Mouse (Mus musculus) spleen, embryonic (tissue): ENCODE results near the gene Fam193a.

Experiments
- CTCF ChIA-PET: fragments of 350-600 bp; sonication (Branson Sonifier 250); formaldehyde crosslinking; loops from one replicate; lab custom pipeline; 2022; lab: Charles Lee

Gene Fam193a

DNA sequence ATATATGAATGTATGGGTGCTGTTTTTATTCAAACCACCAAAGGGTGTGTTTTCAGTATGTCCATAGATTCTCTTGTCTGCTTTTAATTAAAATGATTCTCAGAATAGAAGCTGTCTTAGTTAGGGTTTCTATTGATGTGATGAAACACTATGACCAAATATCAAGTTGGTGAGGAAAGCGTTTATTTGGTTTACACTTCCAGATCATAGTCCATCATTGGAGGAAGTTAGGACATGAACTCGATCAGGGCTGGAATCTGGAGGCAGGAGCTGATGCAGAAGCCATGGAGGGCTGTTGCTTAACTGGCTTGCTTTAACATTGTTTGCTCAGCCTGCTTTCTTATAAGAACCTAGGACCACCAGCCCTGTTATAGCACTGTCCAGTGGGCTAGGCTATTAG lies 12.0 kb downstream of the Fam193a start:
- CTCF ChIA-PET: interaction anchor here (0.6 kb wide), 1 partner anchor 22 kb away, joined by 11 read pairs; no protein-coding TSS in a partner anchor

DNA sequence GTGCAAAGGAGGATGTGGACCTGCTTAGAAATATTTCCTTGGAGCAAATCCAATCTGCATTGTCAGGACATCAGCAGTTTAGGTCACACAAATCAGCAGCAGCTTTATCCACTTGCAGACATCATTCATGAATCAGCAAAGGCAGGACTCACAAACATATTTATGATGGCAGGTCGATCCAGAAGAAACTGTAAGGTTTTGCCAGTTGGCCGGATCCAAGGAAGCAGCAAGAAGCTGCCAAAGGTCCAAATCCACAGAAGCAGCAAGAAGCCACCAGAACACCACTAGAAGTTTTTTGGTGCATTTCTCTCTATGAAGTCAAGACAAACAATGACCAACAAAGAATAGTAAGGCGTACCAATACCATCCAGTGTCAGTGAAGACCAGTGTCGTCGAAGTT lies 15.9 kb downstream of the Fam193a start:
- CTCF ChIA-PET: interaction anchor here (0.7 kb wide), 1 partner anchor 46 kb away, joined by 4 read pairs; no protein-coding TSS in a partner anchor

DNA sequence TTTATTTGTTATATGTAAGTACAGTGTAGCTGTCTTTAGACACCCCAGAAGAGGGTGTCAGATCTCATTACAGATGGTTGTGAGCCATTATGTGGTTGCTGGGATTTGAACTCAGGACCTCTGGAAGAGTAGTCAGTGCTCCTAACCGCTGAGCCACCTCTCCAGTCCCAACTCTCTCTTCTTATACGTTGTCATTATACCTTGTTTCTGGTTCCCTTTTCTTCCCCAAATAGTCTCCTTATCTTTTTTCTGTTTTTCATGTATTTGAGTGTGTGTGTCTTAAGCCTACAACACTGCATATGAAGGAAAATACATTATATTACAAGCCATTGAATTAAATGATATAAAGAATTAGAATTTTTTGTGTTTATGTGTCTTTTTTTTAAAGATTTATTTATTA lies 17.0 kb downstream of the Fam193a start:
- CTCF ChIA-PET: no interaction called here

DNA sequence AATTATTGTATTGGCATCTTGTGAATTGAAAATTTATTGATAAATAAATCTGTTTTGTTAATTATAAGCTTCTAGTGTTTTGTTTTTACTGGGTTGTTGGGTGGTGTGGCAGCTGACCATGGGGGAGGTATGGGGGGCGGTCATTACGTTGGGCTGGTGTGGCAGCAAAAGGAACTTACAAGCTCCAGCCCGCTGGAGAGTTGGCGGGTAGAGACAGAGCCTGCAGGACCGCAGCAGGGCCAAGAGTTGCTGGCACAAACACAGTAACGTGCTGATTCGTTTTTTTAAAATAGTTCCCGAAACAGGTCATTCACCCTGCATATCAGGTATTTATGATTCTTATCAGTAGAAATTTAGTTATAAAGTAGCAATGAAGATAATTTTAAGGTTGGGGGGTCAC lies 23.5 kb downstream of the Fam193a start:
- CTCF ChIA-PET: no interaction called here

DNA sequence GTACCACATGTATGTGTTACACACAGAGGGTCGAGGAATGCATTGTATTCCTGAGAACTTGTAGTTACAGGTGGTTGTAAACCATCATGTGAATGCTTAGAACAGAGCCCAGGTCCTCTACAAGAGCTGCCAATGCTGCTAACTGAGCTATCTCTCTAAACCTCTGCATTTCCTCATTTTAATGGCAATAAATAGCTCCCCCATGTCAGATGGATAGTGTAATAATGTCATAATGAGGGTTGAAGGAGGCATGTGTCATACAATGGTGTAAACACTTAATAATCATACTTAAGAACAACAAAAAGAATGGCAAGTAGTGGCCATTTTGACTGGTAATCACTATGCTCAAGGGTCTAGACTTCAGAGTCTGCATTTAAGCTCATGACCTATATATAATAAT lies 25.6 kb downstream of the Fam193a start:
- CTCF ChIA-PET: interaction anchor here (0.6 kb wide), 1 partner anchor 567 kb away, joined by 3 read pairs; no protein-coding TSS in a partner anchor

DNA sequence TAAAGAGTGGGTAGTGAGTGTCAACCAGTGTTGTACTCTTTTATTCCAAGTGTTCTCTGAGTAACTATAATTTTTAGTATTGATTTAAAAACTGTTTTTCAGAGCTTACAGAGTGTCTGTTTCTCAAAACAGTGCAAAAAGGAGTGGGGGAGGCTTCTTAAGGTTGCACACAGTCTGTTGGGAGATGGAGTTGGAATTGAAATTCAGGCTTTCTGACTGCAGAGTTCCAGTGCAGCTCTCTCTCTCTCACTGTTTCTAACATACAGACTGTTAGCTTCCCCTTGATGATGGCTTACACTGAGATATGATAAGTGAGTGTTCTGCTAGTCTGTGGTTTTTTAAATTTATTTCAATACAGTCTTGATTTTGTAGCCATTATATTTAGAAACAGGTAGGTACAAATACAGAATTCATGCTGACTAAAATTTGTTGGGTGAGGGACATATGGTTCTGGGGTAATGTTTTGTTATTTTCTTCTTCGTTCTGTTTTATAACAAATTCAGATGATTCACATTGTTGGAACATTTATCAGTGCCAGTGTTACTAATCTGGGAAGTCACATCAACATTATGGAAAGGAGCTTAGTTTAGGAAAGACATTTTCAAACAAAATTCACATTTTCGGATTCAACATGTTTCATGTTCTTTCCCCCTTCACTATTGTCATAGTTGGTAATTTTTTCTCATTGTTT lies 26.3 kb downstream of the Fam193a start:
- CTCF ChIA-PET: interaction anchor here (0.6 to 1.9 kb wide), 2 partner anchors 8 to 566 kb away, joined by 3 to 4 read pairs; no protein-coding TSS in a partner anchor

DNA sequence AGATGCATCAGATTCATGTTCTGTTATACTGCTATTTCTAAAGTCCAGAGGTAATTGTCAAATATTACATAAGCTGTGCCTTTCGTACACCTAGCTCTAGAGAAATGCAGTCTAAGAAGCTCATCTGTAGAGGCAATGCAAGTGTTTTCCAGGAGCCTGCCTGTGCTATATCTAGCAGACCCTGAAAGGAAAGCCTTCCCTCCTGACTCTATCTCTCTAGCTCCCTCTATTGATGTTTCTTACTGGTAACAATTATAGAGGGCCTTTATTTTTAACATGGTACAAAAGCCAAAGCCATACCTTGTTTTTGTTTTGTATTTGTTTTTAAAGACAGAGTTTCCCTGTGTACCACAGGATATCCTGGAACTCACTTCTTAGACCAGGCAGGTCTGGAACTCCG lies 28.1 kb downstream of the Fam193a start:
- CTCF ChIA-PET: no interaction called here

DNA sequence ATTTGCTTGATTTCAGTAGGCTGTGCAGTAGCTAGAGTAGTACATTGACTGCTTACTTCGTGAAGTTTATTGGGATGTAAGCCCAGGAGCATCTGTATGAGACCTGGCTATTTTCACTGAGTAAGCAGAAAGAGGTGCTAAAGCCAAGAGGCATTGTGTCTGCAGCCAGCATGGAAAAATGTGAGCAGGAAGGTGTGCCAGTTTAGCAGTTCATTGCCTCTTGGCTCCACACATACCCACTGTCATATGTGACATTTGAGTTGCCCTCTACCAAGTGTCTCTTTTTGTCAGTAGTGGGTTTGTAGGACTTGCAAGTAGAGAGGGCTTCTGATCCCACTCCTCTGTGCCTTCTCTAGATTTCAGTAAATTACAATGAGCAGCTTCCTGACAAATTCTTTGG lies 28.6 kb downstream of the Fam193a start:
- CTCF ChIA-PET: interaction anchor here (0.7 kb wide), 1 partner anchor 139 kb away, joined by 3 read pairs; no protein-coding TSS in a partner anchor

DNA sequence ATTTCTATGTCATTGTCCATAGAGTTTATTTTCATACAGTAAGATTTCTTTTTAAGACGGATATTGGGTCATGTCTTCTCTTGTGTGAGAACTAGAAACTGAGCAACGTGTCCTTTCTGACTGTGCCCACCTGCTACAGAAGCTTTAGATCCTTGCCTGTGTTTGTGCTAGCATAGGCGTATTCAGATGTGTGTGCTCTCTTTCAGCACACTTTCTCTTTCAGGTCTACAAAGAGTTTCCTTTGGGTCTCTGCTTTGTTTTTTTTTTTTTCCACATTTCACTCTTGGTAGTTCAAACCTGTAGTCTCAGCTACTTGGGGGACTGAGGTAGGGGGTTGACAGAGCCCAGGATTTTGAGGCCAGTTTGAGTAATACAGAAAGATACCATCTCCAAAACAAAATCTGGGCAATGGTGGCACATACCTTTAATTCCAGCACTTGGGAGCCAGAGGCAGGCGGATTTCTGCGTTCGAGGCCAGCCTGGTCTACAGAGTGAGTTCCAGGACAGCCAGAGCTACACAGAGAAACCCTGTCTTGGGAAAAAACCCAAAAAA lies 37.7 kb downstream of the Fam193a start:
- CTCF ChIA-PET: interaction anchor here (0.5 kb wide), 1 partner anchor 300 kb away, joined by 5 read pairs; no protein-coding TSS in a partner anchor

DNA sequence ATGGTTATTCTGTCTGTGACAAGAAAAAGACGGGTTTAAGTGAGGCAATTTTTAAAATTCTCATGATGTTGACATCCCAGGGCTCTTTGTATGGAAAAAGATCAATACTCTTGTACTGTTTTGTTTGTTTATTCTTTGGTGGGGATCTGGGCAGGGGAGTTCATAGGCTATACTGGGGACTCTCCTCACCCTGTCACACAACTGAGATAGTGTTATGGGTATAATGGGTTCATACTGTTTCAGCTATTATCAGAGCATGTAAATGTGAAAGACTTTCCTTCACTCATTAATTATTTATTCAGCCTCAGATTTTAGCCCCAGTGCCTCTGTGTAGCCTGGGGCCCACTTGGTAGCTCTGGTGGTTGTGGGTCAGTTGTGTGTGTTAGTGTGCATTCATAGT lies 39.3 kb downstream of the Fam193a start:
- CTCF ChIA-PET: no interaction called here

DNA sequence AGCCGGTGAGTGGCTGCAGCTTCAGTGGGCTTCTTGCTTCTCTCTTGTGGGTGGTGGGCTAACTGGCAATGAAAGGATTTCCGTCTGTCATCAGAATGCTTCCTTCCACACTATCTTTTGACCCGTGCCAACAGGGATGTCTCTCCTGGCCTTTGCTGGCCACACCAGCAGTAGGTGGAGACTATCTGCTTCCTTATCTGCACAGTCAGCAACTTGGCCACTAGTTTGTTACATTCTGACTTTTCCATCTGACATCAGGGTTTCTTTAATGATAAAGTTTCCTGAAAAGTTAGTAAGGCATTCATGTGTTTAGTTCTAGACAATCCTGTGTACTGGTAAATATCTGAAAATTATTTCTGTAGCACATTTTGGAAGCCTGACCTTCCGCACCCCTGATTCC lies 41.1 kb downstream of the Fam193a start:
- CTCF ChIA-PET: no interaction called here

DNA sequence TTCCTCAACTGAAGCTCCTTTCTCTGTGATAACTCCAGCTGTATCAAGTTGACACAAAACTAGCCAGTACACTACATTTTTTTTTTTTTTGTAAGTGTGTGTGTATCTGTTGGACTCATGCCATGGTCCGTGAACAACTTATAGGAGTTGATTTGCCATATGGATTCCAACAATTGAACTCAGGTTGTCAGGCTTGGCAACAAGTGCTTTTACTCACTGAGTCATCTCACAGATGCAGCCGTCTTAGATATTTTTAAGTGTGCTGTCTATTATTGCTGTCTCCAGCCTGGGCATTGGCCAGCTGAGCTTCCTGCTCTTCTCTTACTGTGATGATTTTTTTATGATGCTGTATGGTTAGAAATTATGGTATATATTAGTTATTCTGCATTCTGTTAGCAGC lies 44.2 kb downstream of the Fam193a start:
- CTCF ChIA-PET: no interaction called here

DNA sequence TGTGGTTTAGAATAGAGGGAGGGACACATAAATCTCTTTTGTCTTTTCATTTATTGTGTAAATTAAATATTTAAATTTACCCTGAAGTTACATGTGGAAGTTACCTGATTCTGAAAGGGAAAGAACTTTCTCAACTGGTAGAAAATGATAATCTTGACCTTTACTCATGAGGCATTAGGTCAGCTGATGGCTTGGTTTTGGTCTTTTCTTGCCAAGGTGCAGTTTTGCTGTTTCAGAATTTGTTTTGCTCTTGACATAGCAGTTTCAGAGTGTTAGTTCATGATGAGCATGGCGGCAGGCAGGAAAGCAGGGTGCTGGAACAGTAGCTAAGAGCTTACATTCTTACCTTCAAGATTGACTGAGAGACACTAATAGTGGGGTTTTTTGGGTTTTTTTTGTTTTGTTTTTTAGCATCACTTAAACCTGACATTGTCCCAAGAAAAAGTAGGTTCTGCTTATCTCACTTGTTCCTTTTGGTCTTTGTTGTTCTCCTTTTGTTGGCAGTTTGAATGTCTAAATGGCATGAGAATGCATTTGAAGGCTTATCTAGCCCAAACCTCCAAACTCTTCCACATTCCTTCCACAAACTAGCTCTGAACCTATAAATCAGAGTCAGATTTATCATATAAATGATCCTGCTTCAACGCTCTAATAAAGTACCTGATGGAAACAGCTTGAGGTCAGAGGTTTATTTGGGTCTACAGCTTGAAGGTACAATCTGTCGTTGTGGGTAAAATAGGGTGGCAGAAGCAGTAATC lies 47.7 kb downstream of the Fam193a start:
- CTCF ChIA-PET: no interaction called here

DNA sequence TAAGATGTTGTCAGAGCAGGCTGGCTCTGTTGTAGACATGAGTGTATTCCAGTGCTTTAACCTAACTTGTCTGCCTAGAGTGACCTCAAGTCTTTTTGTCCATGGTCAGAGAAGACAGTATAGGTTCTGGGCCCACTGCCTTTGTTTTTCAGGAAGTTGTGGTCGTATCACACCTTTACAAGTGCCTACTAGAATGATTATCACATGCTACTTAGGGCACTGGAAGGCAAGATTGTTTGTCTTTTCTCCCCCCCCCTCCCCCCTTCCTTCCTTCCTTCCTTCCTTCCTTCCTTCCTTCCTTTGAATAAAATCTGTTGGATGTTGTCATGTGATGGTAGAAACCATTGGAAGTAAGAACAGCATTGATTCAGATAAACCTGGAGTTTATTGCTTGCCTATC lies 49.5 kb downstream of the Fam193a start:
- CTCF ChIA-PET: no interaction called here

DNA sequence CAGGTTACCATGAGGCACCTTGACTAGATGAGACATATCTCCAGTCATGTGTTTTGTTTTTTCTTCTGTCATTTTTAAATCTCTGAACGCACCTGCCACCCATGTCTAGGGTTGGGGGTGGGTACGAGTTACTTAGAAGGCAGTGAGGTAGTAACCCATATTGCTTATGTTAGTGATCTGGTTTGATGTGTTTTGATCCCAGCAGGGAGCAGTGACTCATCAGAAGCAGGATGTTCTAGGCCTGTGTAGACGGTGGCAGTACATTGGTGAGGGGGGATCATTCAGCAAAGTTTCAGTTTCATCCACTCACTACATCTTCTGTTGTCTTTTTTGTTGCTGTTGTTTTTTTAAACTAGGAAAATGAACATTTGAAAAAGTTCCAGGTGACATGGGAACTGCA lies 61.0 kb downstream of the Fam193a start:
- CTCF ChIA-PET: no interaction called here

DNA sequence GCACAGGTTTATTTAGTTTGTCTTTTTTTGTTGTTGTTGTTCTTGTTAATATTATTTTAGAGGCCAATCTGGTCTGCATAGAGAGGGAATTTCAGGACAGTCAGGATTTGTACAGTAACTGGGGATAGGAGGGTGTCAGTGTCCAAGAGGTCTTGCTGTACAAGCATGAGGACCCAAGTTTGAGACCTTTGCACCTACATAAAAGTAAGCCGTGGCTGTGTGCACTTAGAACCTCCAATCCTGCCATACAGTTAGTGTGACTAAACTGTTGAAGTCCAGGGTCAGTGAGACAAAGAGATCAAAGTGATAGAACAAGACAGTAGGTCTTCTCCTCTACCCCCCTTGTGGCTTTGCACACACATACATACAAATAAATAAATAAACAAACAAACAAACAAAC lies 64.1 kb downstream of the Fam193a start:
- CTCF ChIA-PET: no interaction called here

DNA sequence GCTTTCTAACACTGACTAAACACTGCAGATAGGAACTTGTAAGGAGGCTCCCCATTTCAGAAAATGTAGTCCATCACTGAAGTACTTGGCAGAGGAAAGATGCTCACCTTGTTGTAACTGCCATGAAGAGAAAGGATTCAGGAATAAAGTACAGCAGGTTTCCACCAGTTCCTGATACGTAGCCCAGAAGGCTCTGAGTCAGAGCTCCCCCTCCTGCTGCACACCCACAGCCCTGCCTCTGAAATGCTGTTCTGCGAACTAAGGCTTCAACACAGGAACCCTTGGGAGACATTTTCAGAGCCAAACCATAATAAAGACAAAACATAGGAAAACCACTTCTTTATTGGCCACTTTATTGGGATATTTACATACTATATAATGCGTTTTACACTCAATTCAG lies 64.5 kb downstream of the Fam193a start:
- CTCF ChIA-PET: no interaction called here

DNA sequence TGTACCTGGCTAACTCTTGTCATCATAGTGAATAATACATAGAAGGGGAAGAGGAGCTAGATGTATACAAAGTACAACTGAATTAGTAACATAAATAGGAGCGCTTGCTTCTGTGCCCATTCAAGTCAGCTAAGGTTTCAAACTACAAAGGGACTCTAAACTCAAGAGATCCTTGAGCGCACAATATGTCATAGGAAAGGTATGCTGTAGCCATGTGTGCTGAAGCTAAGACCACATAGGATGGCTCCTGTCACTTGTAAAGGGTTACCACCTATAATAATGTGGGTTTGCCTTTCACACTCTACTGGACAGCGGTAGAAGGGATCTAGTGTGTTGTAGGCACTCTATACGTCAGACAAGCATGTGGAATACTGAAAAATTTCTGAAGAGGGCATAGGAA lies 68.3 kb downstream of the Fam193a start:
- CTCF ChIA-PET: no interaction called here

DNA sequence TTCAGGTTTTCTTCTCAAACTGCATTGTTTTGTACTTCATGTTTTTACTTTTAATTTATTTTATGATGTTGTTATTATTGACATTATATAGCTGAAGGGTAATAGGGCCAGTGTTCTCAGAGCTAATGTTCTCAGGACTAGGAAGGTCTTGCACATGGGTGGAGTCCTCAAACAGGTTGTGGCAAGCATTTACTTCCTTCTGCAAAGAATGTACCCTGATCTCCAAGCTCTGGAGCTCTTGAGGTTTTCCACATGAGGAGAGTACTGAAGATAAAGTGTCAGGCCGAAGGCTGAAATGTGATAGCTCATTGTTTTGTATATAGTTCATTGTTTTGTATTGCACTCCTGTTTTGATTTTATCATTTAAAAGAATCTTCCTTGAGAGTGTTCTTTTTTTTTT lies 68.9 kb downstream of the Fam193a start:
- CTCF ChIA-PET: interaction anchor here (0.5 kb wide), 1 partner anchor 1248 kb away, joined by 3 read pairs; no protein-coding TSS in a partner anchor

DNA sequence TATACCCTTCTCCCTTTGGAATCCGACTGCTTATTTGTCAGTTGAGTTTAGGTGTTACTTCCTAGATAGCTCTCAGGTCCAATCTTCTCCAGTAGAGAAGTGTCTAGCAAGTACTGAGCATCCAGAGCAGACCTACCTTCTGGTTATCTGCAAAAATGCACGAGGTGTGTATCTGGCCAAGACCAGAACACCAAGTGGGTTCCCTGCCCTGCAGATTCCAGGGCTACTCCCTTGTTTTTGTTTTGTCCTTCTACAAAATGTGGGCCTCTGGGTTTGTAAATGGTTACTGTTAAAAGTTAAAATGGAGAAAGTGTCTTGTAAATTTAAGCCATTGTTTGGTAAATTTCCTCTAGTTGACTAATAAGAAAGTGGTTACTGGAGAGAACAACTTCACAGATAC lies 70.0 kb downstream of the Fam193a start:
- CTCF ChIA-PET: no interaction called here

DNA sequence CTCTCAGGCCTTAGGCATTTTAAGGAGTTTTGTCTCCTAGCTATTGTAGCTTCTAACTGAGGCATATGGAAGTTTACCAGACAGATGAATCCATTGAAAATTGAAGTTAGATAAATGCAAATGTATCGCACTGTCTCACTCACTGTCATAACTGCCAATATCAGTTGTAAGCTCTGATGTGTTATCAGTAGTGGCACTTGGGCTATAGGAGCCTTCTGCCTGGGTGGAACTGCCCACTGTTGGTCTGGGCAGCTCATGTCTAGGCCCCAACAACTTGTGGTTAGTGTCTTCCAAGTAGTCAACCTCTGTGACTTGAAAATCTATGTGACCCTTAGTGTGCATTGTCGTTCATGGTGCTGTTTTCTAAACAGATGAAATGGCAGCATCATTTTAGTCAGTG lies 72.1 kb downstream of the Fam193a start:
- CTCF ChIA-PET: no interaction called here

DNA sequence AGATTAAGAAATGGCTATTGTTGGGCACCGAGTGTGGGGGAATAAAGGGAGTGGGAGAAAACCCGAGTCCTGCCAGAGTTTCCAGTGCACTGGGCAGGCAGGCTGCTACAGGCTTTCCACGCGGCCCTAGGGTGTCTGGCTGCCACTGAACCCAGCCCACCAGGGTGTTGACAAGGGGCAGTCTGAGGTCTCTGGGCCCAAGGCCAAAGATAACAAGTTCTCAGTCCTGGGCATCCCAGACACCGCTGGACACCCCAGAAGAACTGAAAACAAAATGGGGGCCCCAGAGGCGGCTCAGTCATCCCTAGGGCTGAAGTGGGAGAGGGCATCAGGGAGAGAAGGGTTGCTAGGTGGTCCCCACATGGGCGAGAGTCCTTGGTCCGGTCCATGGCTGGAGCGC lies 76.5 kb downstream of the Fam193a start:
- CTCF ChIA-PET: no interaction called here

DNA sequence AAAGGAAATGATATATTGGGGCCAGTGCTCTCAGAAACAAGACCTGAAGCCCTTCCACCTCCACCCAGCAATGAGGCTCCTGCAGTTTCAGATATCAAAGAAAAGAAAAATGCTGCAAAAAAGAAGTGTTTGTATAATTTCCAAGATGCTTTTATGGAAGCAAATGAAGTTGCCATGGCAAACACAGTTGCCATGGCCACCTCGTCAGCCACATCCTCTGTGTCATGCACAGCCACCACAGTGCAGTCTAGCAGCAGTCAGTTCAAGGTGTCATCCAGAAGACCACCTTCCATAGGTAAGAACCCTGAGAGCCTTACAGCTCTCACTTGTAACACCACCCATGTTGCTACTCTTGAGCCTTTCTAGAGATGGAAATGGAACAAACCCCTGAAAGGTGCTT lies 89.3 kb downstream of the Fam193a start:
- CTCF ChIA-PET: no interaction called here
